Mouse (Mus musculus): ENCODE measurements at regions not wholly inside any gene's neighbourhood (a gene's known extent, or its start where the extent isn't known, plus 50 kb on each side); places are given as distances from the start of the nearest gene placed in this dataset.

DNA sequence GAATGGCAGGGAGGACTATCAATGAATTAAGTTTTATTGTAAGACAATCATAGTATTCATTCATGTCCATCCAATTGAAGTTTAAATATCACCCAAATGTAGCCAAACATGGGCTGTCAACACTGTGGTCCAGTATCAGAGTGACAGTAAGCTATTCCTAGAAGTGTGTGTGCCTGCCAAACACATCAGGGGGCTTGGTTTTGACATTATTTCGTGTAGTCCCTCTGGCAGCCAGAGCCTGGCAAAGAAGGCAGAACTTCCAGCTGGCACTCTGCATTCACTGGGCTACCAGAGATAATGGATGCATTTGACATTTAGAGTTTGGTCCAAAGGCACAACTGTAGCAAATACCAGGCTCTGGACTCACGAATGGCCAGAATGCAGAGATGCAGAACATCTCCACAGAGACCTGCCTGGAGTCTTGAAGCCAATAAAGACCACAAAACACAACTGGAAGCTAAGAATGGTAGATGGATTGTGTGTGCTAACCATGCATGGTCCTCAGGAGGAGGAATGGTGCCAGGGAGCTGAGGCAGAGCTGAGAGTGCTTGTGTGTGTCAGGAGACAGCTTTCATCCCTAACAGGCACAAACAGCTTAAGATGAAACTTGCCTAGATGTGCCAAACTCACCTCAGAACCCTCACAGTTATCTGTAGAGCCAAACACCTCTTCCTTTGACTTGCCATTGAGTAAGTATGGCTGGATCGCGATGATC is 210.9 kb downstream of the Lrig3 start:
- no peak for DNase-seq (ENCODE audit: low spot score)

DNA sequence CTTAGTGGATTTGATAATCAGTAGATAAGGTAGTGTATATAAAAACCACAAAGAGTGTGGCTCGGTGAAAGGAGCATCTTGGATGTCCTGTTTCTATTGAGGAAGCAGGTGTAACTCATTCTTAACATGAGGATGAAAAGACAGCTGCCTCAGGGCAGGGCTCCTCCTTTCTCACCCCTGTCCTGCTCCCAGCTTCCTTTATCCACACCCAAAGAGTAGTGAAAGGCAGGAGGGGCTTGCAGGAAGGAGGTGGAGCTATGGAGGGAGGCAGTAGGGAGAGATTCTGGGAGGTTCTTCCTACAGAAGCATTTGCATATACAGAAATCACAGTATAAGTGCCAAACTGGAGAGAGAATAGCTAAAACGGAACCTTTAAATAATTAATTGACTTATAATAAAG is 216.4 kb downstream of the Lrig3 start:
- DNase-seq (ENCODE audit: low spot score), result no peak

DNA sequence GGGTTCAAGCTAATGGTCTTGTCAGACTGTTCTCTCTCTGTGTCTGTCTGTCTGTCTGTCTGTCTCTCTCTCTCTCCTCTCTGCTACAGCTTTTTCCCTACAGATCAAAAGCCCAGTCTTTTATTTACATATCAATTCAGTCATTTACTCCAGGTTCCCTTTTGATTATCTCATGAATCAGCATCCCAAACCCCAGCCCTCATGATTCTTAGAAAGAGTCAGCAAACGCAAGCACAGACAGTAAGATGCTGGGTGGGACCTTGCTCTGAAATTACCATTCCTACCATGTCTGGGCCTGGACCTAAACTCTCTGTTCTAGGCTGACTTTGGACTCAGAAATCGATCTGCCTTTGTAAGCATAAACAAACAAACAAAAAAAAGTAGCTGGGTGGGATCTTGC is 218.0 kb downstream of the Lrig3 start:
- DNase-seq (ENCODE audit: low spot score), result no peak

DNA sequence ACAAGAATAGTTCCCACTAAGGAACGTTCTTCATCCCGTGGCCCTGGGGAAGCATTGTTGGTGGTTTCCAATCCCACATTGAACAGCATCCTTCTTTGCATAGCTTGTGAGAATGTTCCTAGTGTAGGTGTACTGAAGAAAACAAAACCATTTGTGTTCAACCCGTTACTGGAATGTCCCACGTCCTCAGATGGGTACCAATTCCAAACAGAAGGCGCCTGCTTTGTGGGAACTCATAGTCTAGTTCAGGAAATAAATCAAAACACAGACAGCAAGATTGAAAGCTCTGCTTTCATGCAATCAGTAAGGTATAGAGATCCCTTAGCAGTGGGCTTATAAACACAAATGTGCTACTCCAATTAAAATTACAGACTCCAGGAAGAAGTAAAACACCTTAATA is 219.4 kb downstream of the Lrig3 start:
- DNase-seq (ENCODE audit: low spot score), result no peak

DNA sequence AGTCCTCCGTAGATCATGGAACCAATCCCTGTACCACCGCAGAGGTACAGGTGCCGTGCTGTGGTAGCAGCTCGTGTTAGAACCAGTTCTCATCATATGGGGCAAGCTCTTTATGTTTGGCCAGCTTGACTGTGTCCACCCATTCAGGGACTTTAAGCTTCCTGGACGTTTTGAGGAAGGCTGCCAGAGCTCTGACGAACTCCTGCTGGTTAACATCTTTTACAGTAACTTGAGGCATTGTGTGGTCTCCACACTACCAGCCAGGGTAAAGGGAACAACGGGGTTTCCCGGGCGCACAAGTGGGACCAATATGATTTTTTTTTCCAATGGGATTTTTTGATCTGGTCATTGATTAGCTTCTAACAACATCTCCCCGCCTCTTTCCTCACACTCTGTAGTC is 220.1 kb downstream of the Lrig3 start:
- DNase-seq (ENCODE audit: low spot score), result no peak

DNA sequence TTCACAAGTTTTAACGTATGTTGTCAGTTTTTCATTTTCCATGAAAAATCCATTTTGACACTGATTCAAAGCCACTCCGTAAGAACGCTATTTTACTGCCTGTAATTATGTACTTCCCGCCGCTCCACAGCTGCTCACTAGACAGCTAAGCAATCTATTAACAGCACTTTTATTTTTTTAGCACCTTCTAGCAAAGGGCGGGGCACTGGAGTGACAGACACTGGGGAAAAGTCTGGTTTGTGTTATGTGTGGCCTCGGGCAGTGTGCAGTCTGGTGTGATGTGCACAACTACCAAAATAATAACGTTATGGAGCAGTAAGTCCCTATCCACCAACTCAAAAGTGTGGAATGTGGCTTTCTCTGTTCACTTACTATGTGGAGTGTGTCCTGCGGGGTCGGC is 223.0 kb downstream of the Lrig3 start:
- no peak for DNase-seq (ENCODE audit: low spot score)
